ENCODE assay signal across 9 mouse cellular contexts in the genomic region with DNA sequence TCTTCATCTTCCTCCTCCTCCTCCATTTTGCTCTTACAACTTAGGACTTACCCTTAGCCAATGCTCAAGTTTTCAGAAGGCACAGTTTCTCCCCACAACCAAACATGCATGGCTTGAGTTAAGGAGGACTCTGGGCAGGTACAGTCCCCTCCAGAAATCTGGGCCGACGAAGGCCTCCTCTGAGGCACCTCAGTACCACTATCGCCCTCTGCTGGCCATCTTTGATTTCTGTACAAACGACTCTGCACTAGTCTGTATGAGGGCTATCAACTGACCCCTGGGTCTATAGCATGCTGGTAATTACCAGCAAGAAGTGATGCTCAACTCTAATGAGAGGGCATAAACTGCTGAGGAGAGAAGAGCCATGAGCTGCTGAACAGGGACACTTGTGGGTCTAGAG. TPM values are rescaled to one million over a fixed set of nuclear protein-coding genes. Genes with fewer than 3 reads are reported as not detected.
DNase-seq lines count a peak whose midpoint lies in the region; ATAC-seq and TF ChIP-seq lines count a peak whose summit lies in the region.
"Had no signal": no experiment of that assay in that cellular context is flagged by ENCODE, and none has a peak within 500 bp of the region (broad histone marks: within the 10 kb centered on the region; RNA-seq: fewer than 3 reads in every experiment).

No protein-coding gene starts in this region.

- H3K79me2 ChIP-seq in MEL (ENCODE audit: control insufficient read depth, insufficient read depth, low read length, poor library complexity) = no peaks in the 10 kb centered on the region

- no peak for TF ChIP-seq EP300 in MEL (IDR thresholded peaks at IDR 0.05; ENCODE audit: low read depth in 1 of 2, low read length in 2 of 2)

- H3K27ac ChIP-seq in kidney, embryonic 15.5 days = no peak overlapping the region
- H3K27ac ChIP-seq in MEL (ENCODE audit: control insufficient read depth, low read depth, low read length) = no peak overlapping the region
- H3K27ac ChIP-seq in limb, embryonic 11.5 days (replicated peaks; ENCODE audit: low read depth, low read length) = no peak overlapping the region
- no peak overlapping the region for H3K27ac ChIP-seq in neural tube, embryonic 15.5 days (replicated peaks)

- TF ChIP-seq CTCF in MEL (IDR thresholded peaks at IDR 0.05 in 2 of 3, conservative IDR thresholded peaks at IDR 0.05 in 1 of 3; ENCODE audit: control insufficient read depth in 1 of 3, insufficient read depth in 1 of 3, low read depth in 2 of 3, low read length in 3 of 3, poor library complexity in 1 of 3, severe bottlenecking in 1 of 3) = peak; percentile 59 to 71 (median 63)

- peak; percentile 42 for TF ChIP-seq RAD21 in MEL (IDR thresholded peaks at IDR 0.05; ENCODE audit: low read depth, low read length)

- 7% methylated on average over 4 of the region's 4 CpGs for WGBS in kidney, embryonic 15.5 days
- 6% methylated on average over 4 of the region's 4 CpGs for WGBS in limb, embryonic 11.5 days
- 7% methylated on average over 4 of the region's 4 CpGs for WGBS in neural tube, embryonic 15.5 days

- no peaks in the 10 kb centered on the region for H3K36me3 ChIP-seq in kidney, embryonic 15.5 days
- H3K36me3 ChIP-seq in MEL (ENCODE audit: control insufficient read depth in 1 of 2, insufficient read depth in 2 of 2, low read length in 2 of 2) = no peaks in the 10 kb centered on the region
- no peaks in the 10 kb centered on the region for H3K36me3 ChIP-seq in limb, embryonic 11.5 days (ENCODE audit: control insufficient read depth, insufficient read depth, low read length)
- H3K36me3 ChIP-seq in neural tube, embryonic 15.5 days = no peaks in the 10 kb centered on the region

- no peak for TF ChIP-seq POLR2A in MEL (IDR thresholded peaks at IDR 0.05; ENCODE audit: control insufficient read depth in 1 of 2, insufficient read depth in 1 of 2, low read depth in 1 of 2, low read length in 2 of 2, poor library complexity in 1 of 2)

- no peak overlapping the region for H3K4me3 ChIP-seq in kidney, embryonic 15.5 days (replicated peaks)
- H3K4me3 ChIP-seq in MEL (ENCODE audit: control insufficient read depth in 1 of 2, insufficient read depth in 1 of 2, low read depth in 2 of 2, low read length in 2 of 2) = no peak overlapping the region
- H3K4me3 ChIP-seq in limb, embryonic 11.5 days (ENCODE audit: low read depth, low read length) = no peak overlapping the region
- no peak overlapping the region for H3K4me3 ChIP-seq in neural tube, embryonic 15.5 days (replicated peaks)
- H3K4me3 ChIP-seq: erythroblast, embryonic 14.5 days had no signal

- no peaks in the 10 kb centered on the region for H3K9me3 ChIP-seq in kidney, embryonic 15.5 days (replicated peaks)
- no peaks in the 10 kb centered on the region for H3K9me3 ChIP-seq in MEL (replicated peaks; ENCODE audit: insufficient read depth, low read length)
- no peaks in the 10 kb centered on the region for H3K9me3 ChIP-seq in limb, embryonic 11.5 days (ENCODE audit: control insufficient read depth, low read length)
- no peaks in the 10 kb centered on the region for H3K9me3 ChIP-seq in neural tube, embryonic 15.5 days (replicated peaks)

- ATAC-seq in kidney, embryonic 15.5 days (replicated peaks; ENCODE audit: low FRiP score) = no peak
- no peak for ATAC-seq in limb, embryonic 11.5 days (ENCODE audit: insufficient number of reproducible peaks, low FRiP score, low TSS enrichment, low read depth)
- peak; percentile 31; the same call in 1 of the 2 replicates for ATAC-seq in neural tube, embryonic 15.5 days (ENCODE audit: low FRiP score)

- no peak overlapping the region for H3K4me2 ChIP-seq in kidney, embryonic 15.5 days
- H3K4me2 ChIP-seq in limb, embryonic 11.5 days (ENCODE audit: low read depth, severe bottlenecking) = no peak overlapping the region
- no peak overlapping the region for H3K4me2 ChIP-seq in neural tube, embryonic 15.5 days

- H3K4me1 ChIP-seq in kidney, embryonic 15.5 days = peaks cover under 1% of the 10 kb centered on the region
- H3K4me1 ChIP-seq in MEL (ENCODE audit: control insufficient read depth in 1 of 2, insufficient read depth in 2 of 2, low read length in 2 of 2) = no peaks in the 10 kb centered on the region
- H3K4me1 ChIP-seq in limb, embryonic 11.5 days (ENCODE audit: control insufficient read depth, insufficient read depth, low read length) = no peaks in the 10 kb centered on the region
- no peaks in the 10 kb centered on the region; the same call in 1 of the 2 replicates for H3K4me1 ChIP-seq in neural tube, embryonic 15.5 days

- H3K27me3 ChIP-seq in kidney, embryonic 15.5 days = peaks cover 15% of the 10 kb centered on the region
- no peaks in the 10 kb centered on the region for H3K27me3 ChIP-seq in MEL (ENCODE audit: control insufficient read depth in 1 of 2, insufficient read depth in 2 of 2, low read length in 2 of 2)
- H3K27me3 ChIP-seq in limb, embryonic 11.5 days (ENCODE audit: control insufficient read depth, insufficient read depth, low read length) = peaks cover 3% of the 10 kb centered on the region; the same call in 1 of the 2 replicates
- H3K27me3 ChIP-seq in neural tube, embryonic 15.5 days (replicated peaks) = 0 out of 2 replicates have a peak, but pooled peaks cover 3% of the 10 kb centered on the region

- DNase-seq in kidney, adult 18-20 months = peak; percentile 38
- peak; percentile 48 for DNase-seq in MEL (ENCODE audit: low read depth, low spot score)
- DNase-seq in cerebellum, adult 11 months = peak; percentile 72
- DNase-seq in gastrocnemius, postnatal 4 days (ENCODE audit: low spot score in 2 of 2) = peak; percentile 35 to 66
- DNase-seq in limb, embryonic 11.5 days (ENCODE audit: low spot score) = peak; percentile 86
- peak; percentile 42 to 56 for DNase-seq in thymus, postnatal 36 days

- no peak overlapping the region for H3K9ac ChIP-seq in kidney, embryonic 15.5 days
- no peak overlapping the region for H3K9ac ChIP-seq in MEL (ENCODE audit: control insufficient read depth, low read depth, low read length, poor library complexity, severe bottlenecking)
- H3K9ac ChIP-seq in limb, embryonic 11.5 days (ENCODE audit: low read length) = no peak overlapping the region
- no peak overlapping the region for H3K9ac ChIP-seq in neural tube, embryonic 15.5 days (replicated peaks)

TF ChIP-seq in MEL, 35 proteins besides CTCF, POLR2A, EP300 and RAD21:
- TF ChIP-seq SMC3 (IDR thresholded peaks at IDR 0.05; ENCODE audit: low read depth, low read length) (peak; percentile 62), POLR2AphosphoS2 (IDR thresholded peaks at IDR 0.05; ENCODE audit: low read length) (no peak), TBP (IDR thresholded peaks at IDR 0.05; ENCODE audit: low read depth, low read length) (no peak), ZC3H11A (IDR thresholded peaks at IDR 0.05; ENCODE audit: low read depth, low read length) (peak; percentile 31)

RNA-seq across cellular contexts. Expression of gene Diras2, which starts 4.5 kb away (rescaled TPM):
- 0.17 and 0.40 TPM in 2 replicates for polyA plus RNA-seq in kidney, embryonic 15.5 days (2015; fragmentation: Nextera tagmentation; extraction: Ambion mirVana)
- not detected in 2 replicates for total RNA-seq in MEL (2012; rRNA removed)
- polyA plus RNA-seq in MEL (2012; ENCODE audit: insufficient read depth in 1 of 2, insufficient read length in 2 of 2, low read depth in 1 of 2, low replicate concordance in 2 of 2, missing spikeins in 1 of 2) = not detected
- total RNA-seq in gastrocnemius, postnatal 4 days (2021) = under 1 TPM; 0.15 to 0.16 TPM
- polyA plus RNA-seq in limb, embryonic 11.5 days (2014; fragmentation: Nextera tagmentation; extraction: Ambion mirVana) = 0.03 and 0.14 TPM in 2 replicates
- polyA plus RNA-seq in neural tube, embryonic 15.5 days (2015; fragmentation: Nextera tagmentation; extraction: Ambion mirVana) = 5.4 and 6.0 TPM in 2 replicates
- polyA plus RNA-seq: erythroblast, embryonic 14.5 days had no signal

RNA-seq across cellular contexts. Expression of gene Syk, which starts 47.4 kb away (rescaled TPM):
- polyA plus RNA-seq in kidney, embryonic 15.5 days (2015; fragmentation: Nextera tagmentation; extraction: Ambion mirVana) = 7.4 and 7.5 TPM in 2 replicates
- 13.3 and 14.4 TPM in 2 replicates for total RNA-seq in MEL (2012; rRNA removed)
- polyA plus RNA-seq in MEL (2012; ENCODE audit: insufficient read depth in 1 of 2, insufficient read length in 2 of 2, low read depth in 1 of 2, low replicate concordance in 2 of 2, missing spikeins in 1 of 2) = 10 to 100 TPM in 1 of 2 experiments, not detected in 1; 23.8 TPM
- 1 to 10 TPM; 5.6 to 5.9 TPM for total RNA-seq in gastrocnemius, postnatal 4 days (2021)
- polyA plus RNA-seq in limb, embryonic 11.5 days (2014; fragmentation: Nextera tagmentation; extraction: Ambion mirVana) = 2.5 TPM in 2 replicates
- 0.96 and 3.2 TPM in 2 replicates for polyA plus RNA-seq in neural tube, embryonic 15.5 days (2015; fragmentation: Nextera tagmentation; extraction: Ambion mirVana)
